Mouse (Mus musculus) lung, embryonic 15.5 days (tissue): ENCODE results near the gene Acsl3. TPM values are rescaled to one million over a fixed set of nuclear protein-coding genes. Genes with fewer than 3 reads are reported as not detected.

Experiments used
- ATAC-seq: fragments of 200-750 bp; cut with Nextera tagmentation; 2 replicates; pipeline ENCODE4 v1.8.0; 2017; ENCODE audit warnings: moderate number of reproducible peaks, borderline replicate concordance; ENCODE audit not compliant: low FRiP score, low TSS enrichment; ENCODE audit errors: extremely low read depth
- H3K27ac ChIP-seq: fragments of 300-500 bp; sonication (generic); 2 replicates; pipeline ENCODE4 v1.5.1; 2015; ENCODE audit warnings: moderate library complexity, mild to moderate bottlenecking, inconsistent platforms
- H3K27me3 ChIP-seq: fragments of 300-500 bp; sonication (generic); 2 replicates; pipeline ENCODE4 v1.6.1; 2015; ENCODE audit warnings: inconsistent platforms
- H3K36me3 ChIP-seq: fragments of 300-500 bp; sonication (generic); 2 replicates; pipeline ENCODE4 v1.6.1; 2015; ENCODE audit warnings: inconsistent platforms
- H3K4me1 ChIP-seq: fragments of 300-500 bp; sonication (generic); 2 replicates; pipeline ENCODE4 v1.6.1; 2015; ENCODE audit warnings: inconsistent platforms
- H3K4me2 ChIP-seq: fragments of 300-500 bp; sonication (generic); 2 replicates; pipeline ENCODE4 v1.6.1; 2015; ENCODE audit warnings: inconsistent platforms, mild to moderate bottlenecking, moderate library complexity
- H3K4me3 ChIP-seq: fragments of 300-500 bp; sonication (generic); 2 replicates; pipeline ENCODE4 v1.5.1; 2015; ENCODE audit warnings: mild to moderate bottlenecking, inconsistent platforms
- H3K9ac ChIP-seq: fragments of 300-500 bp; sonication (generic); 2 replicates; pipeline ENCODE4 v1.6.1; 2015; ENCODE audit warnings: inconsistent platforms
- H3K9me3 ChIP-seq: fragments of 300-500 bp; sonication (generic); 2 replicates; pipeline ENCODE4 v1.6.1; 2016; ENCODE audit warnings: inconsistent platforms
- WGBS: fragments of 180-500 bp; shearing (Covaris S2); methylation state at CpG from one replicate; pipeline ENCODE4 v1.1.7; 2015; 5-methylcytosine and 5-hydroxymethylcytosine counted together
- polyA plus RNA-seq: library from polyadenylated mRNA; unstranded; fragments of >200 nt; fragmentation: Nextera tagmentation; extraction: Ambion mirVana; gene quantifications from 2 replicates; pipeline ENCODE4 v1.2.1, GENCODE M21; 2015

Acsl3 gene
- 46.1 and 46.3 TPM in 2 replicates for polyA plus RNA-seq

- Histone ChIP-seq H3K27ac (peak within 1 kb of the TSS; percentile 97), H3K4me1 (peaks cover 25% of the 10 kb centered on the region), H3K36me3 (no peaks in the 10 kb centered on the region), H3K4me3 (peak within 1 kb of the TSS; percentile 97), H3K9me3 (no peaks in the 10 kb centered on the region), H3K9ac (peak within 1 kb of the TSS; percentile 94), H3K4me2 (peak within 1 kb of the TSS; percentile 80), H3K27me3 (no peaks in the 10 kb centered on the region)
- ATAC-seq = peak; percentile 99
- WGBS = under 1% methylated on average over 97 of the region's 104 CpGs
These were observed at the start of gene Acsl3, which contains the start of gene Utp14b for GRCm38 (mm10) chr1:78657671-78658440. Gene Acsl3, plus strand, starts transcription at chr1:78657825. Gene Utp14b, plus strand, starts transcription at chr1:78658038.

GRCm38 (mm10) chr1:78609134-78609907, 48.3 kb upstream of the Acsl3 start:
- H3K36me3 ChIP-seq = no peaks in the 10 kb centered on the region
- no peak overlapping the region for H3K27ac ChIP-seq
- H3K4me2 ChIP-seq = no peak overlapping the region
- no peaks in the 10 kb centered on the region for H3K27me3 ChIP-seq
- 24% methylated on average over 12 of the region's 12 CpGs for WGBS
- no peak overlapping the region for H3K9ac ChIP-seq
- no peaks in the 10 kb centered on the region for H3K9me3 ChIP-seq
- ATAC-seq = no peak
- no peak overlapping the region for H3K4me3 ChIP-seq
- 0 out of 2 replicates have a peak, but pooled peaks cover 4% of the 10 kb centered on the region for H3K4me1 ChIP-seq

DNA sequence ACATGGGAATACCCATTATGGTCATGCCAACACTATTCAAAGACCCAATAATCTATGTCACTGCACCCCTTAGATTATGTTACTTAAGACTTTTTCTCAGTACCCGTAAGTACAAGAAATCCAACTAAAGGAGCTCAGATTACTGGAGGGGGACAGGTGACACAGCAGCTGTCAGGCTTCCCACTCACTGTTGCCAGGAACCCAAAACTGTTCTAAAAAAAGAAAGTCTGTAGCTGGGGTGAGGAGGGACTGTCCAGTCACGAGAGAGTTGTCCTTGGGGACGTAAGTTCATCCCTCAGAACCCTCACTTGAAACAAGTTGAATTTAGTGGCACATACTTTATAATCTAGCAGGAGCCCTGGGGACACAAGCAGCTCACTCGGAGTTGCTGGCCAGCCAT, 46.6 kb upstream of the Acsl3 start:
- H3K27me3 ChIP-seq = no peaks in the 10 kb centered on the region
- H3K27ac ChIP-seq = no peak overlapping the region
- H3K36me3 ChIP-seq = no peaks in the 10 kb centered on the region
- H3K4me1 ChIP-seq = 0 out of 2 replicates have a peak, but pooled peaks cover 4% of the 10 kb centered on the region
- 37% methylated on average over 4 of the region's 4 CpGs for WGBS
- no peak overlapping the region for H3K4me3 ChIP-seq
- no peak overlapping the region for H3K9ac ChIP-seq
- ATAC-seq = no peak
- no peaks in the 10 kb centered on the region for H3K9me3 ChIP-seq
- no peak overlapping the region for H3K4me2 ChIP-seq

- Histone ChIP-seq H3K4me2 (no peak overlapping the region), H3K36me3 (no peaks in the 10 kb centered on the region), H3K9me3 (no peaks in the 10 kb centered on the region), H3K27ac (no peak overlapping the region), H3K4me1 (0 out of 2 replicates have a peak, but pooled peaks cover 4% of the 10 kb centered on the region), H3K27me3 (no peaks in the 10 kb centered on the region), H3K9ac (no peak overlapping the region), H3K4me3 (no peak overlapping the region)
- WGBS = 79% methylated on average over 1 of the region's 1 CpGs
- no peak for ATAC-seq
These were observed 44.7 kb upstream of the Acsl3 start for GRCm38 (mm10) chr1:78612959-78613358.

DNA sequence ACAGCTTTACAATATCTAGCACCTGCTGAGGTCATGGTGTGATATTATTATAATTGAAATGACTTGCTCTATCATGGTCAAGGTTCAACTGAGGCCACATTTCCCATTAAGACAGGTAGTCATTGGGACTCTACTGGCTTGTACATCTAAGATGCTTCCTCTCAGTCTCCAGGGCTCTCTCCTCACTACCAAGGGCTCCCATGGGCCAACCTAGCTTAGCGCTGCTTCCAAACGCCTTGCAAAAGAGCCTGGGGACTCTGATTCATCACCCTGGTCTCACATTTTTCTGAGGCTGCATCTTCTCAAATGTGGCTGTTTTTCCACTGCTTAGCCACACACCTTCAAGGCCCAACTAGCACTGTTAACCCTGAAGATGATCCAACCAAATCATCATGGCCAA, 33.3 kb upstream of the Acsl3 start:
- no peak overlapping the region for H3K27ac ChIP-seq
- no peak overlapping the region for H3K9ac ChIP-seq
- H3K4me2 ChIP-seq = no peak overlapping the region
- no peaks in the 10 kb centered on the region for H3K9me3 ChIP-seq
- H3K27me3 ChIP-seq = no peaks in the 10 kb centered on the region
- no peak overlapping the region for H3K4me3 ChIP-seq
- no peak for ATAC-seq
- 94% methylated on average over 2 of the region's 2 CpGs for WGBS
- no peaks in the 10 kb centered on the region for H3K36me3 ChIP-seq
- no peaks in the 10 kb centered on the region for H3K4me1 ChIP-seq

- no peaks in the 10 kb centered on the region for H3K9me3 ChIP-seq
- H3K27ac ChIP-seq = no peak overlapping the region
- no peak overlapping the region for H3K9ac ChIP-seq
- ATAC-seq = peak; percentile 42; the same call in 1 of the 2 replicates
- H3K4me3 ChIP-seq = no peak overlapping the region
- no peak overlapping the region for H3K4me2 ChIP-seq
- no peaks in the 10 kb centered on the region for H3K36me3 ChIP-seq
- 45% methylated on average over 3 of the region's 3 CpGs for whole genome bisulfite sequencing
- no peaks in the 10 kb centered on the region for H3K4me1 ChIP-seq
- H3K27me3 ChIP-seq = no peaks in the 10 kb centered on the region
These were observed 23.1 kb upstream of the Acsl3 start for GRCm38 (mm10) chr1:78634486-78634885.

DNA sequence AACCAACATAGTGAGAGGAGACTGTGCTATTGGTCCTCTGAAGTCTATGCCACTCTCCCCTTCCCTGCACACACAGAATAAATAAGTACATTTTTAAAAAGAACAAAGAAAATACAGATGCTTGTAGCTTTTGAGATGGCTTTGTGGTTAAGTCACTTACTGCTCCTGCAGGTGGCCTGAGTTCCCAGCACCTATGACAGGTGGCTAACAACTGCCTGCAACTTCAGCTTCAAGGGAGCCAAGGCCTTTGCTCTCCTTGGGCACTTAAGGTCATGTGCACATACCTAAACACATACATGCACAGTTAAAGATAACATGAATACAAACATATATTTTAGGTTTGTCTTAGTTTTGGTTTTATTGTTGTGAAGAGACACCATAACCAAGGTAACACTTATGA, 16.8 kb upstream of the Acsl3 start:
- no peak for ATAC-seq
- H3K4me3 ChIP-seq = no peak overlapping the region
- no peaks in the 10 kb centered on the region for H3K27me3 ChIP-seq
- H3K4me1 ChIP-seq = 0 out of 2 replicates have a peak, but pooled peaks cover 7% of the 10 kb centered on the region
- no peaks in the 10 kb centered on the region for H3K36me3 ChIP-seq
- no peaks in the 10 kb centered on the region for H3K9me3 ChIP-seq
- H3K4me2 ChIP-seq = no peak overlapping the region
- H3K9ac ChIP-seq = no peak overlapping the region
- H3K27ac ChIP-seq = no peak overlapping the region

DNA sequence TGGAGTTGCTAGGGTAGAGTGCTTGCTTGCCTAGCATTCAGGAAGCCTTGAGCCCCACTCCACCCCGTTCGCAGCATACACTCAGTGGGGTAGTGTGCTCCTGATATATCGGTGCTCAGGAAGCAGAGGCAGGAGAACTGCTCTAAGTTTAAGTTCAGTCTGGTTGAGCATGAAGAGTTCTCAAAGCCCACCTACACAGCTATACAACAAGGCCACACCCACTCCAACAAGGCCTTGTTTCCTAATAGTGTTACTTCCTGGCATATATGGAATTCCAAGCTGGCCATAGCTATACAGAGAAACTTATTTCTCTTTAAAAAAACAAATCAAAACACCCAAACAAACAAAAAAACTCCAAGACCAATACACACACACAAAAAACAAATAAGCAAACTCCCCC, 15.8 kb upstream of the Acsl3 start:
- peak overlapping the region; percentile 21; the same call in 1 of the 2 replicates for H3K27ac ChIP-seq
- H3K9ac ChIP-seq = no peak overlapping the region
- peak; percentile 49; the same call in 1 of the 2 replicates for ATAC-seq
- H3K4me2 ChIP-seq = no peak overlapping the region
- H3K4me3 ChIP-seq = no peak overlapping the region
- 0 out of 2 replicates have a peak, but pooled peaks cover 7% of the 10 kb centered on the region for H3K4me1 ChIP-seq
- no peaks in the 10 kb centered on the region for H3K36me3 ChIP-seq
- no peaks in the 10 kb centered on the region for H3K9me3 ChIP-seq
- WGBS = 96% methylated on average over 3 of the region's 3 CpGs
- no peaks in the 10 kb centered on the region for H3K27me3 ChIP-seq

DNA sequence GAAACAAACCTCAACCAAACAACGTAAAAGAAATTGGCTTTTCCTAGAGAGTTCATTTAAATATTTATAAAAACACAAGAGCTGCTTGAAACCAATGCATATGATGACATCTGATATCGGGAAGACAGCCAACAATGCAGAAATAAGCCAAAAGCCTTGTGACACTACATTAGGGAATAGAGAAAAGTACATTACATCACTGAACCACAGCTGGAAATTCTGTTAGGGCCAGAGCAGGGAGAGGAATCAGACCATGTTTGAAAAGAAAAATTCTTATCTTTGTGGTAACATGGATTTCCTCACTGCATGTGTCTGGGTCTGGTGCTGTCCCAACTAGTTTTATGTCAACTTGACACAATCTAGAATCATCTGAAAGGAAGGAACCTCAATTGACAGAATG, 15.4 kb upstream of the Acsl3 start:
- no peak overlapping the region for H3K4me3 ChIP-seq
- peak; percentile 89; the same call in 1 of the 2 replicates for ATAC-seq
- 57% methylated on average over 2 of the region's 2 CpGs for whole genome bisulfite sequencing
- H3K27me3 ChIP-seq = no peaks in the 10 kb centered on the region
- H3K27ac ChIP-seq = peak overlapping the region; percentile 27; the same call in 1 of the 2 replicates
- H3K9ac ChIP-seq = no peak overlapping the region
- H3K36me3 ChIP-seq = no peaks in the 10 kb centered on the region
- no peaks in the 10 kb centered on the region for H3K9me3 ChIP-seq
- H3K4me1 ChIP-seq = 0 out of 2 replicates have a peak, but pooled peaks cover 7% of the 10 kb centered on the region
- H3K4me2 ChIP-seq = no peak overlapping the region

DNA sequence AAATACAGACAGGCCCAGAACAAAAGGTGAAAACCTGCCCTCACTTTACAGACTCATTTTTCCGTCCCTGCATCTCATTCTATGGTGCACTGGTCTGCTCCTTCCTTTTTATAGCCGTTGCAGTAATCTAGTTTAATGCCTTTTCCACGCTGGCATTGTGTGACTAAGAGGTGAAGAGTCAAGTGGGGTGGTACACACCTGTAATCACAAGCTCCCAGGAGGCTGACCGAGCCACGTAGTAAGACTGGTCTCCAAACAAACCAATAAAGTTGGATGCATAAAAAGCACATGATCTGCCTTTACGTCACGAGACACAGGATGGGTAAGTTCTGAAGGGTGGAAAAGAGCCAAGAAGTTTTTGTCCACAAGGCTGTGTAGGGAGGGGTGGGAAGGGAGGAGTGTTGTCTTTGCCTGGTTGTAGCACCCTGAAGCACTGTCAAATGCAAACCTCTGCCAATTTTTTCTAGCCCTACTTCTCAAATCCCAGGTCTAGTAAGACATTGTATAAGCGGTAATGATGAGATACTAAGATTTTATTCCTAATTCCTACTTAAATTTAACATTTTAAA, 10.2 kb upstream of the Acsl3 start:
- Histone ChIP-seq H3K27me3 (no peaks in the 10 kb centered on the region), H3K36me3 (no peaks in the 10 kb centered on the region), H3K9ac (no peak overlapping the region), H3K4me3 (no peak overlapping the region), H3K9me3 (no peaks in the 10 kb centered on the region), H3K4me2 (no peak overlapping the region), H3K27ac (0 out of 2 replicates have a peak overlapping the region, but pooled peaks have one; percentile 5), H3K4me1 (peaks cover 6% of the 10 kb centered on the region; the same call in 1 of the 2 replicates)
- 34% methylated on average over 8 of the region's 8 CpGs for WGBS
- ATAC-seq = peak; percentile 46; the same call in 1 of the 2 replicates

DNA sequence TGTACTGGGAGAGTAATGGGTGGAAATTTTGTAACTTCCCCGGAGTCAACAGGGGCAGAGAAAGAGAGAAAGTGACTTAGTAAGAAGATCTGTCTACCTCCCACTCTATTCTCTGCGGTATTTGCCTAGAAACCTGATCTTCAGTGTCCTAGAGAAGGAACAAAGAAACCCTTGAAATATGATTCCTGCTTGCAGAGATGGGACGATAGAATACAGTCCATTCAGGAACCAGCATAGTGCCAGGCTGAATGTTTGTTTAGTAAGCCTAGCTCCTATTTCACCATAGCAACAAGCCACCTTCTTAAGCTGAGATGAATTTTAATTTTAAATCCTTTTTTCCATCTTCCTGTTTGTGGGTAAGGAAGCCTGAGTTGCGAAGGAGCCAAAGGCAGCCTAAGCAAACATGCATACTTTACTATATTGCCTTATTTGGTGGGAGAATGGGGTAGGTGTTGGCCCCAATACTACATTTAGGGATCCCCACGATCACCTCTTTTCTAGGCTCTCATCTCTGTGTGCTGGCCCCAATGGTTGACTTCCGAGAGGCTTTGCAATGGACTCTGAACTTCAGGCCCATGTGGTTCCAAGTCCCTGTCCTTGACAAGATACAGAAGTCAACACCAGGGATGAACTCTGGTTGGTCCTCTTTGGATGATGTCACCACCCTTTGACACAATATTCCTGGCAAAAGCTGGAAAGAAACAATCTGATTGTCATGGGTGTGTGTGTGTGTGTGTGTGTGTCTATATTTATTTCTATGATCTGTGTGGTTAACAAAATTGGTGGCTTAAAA, 8.2 kb upstream of the Acsl3 start:
- ATAC-seq = peak; percentile 19; the same call in 1 of the 2 replicates
- H3K36me3 ChIP-seq = no peaks in the 10 kb centered on the region
- no peaks in the 10 kb centered on the region for H3K9me3 ChIP-seq
- H3K27ac ChIP-seq = no peak overlapping the region
- H3K27me3 ChIP-seq = no peaks in the 10 kb centered on the region
- no peak overlapping the region for H3K9ac ChIP-seq
- WGBS = 37% methylated on average over 6 of the region's 6 CpGs
- H3K4me1 ChIP-seq = peaks cover 3% of the 10 kb centered on the region; the same call in 1 of the 2 replicates
- H3K4me3 ChIP-seq = no peak overlapping the region
- no peak overlapping the region for H3K4me2 ChIP-seq
